Mouse (Mus musculus) mature B cell (primary cell): ENCODE data around the gene Ccr9.
"Not testable (repeated sequence)": the region's sequence is repeated elsewhere in the genome, so short reads cannot be mapped to it uniquely, and the experiment has no call there.

Experiments used
- in situ Hi-C: fragments of 300-500 bp; cut with MboI; formaldehyde crosslinking; loops from 2 replicates; pipeline ENCODE4 v1.14.3; 2019

Ccr9 gene

GRCm38 (mm10) chr9:123678327-123679105 is at the start of gene Ccr9, which contains the start of gene Slc6a20a:
Ccr9 (plus strand) TSS chr9:123678439.
Slc6a20a (minus strand) TSS chr9:123678885.
- in situ Hi-C loops, result no loop called here

GRCm38 (mm10) chr9:123631666-123632065 is 46.6 kb upstream of the Ccr9 start:
- in situ Hi-C loops, result no loop called here

- in situ Hi-C loops, result no loop called here
These were observed 46.0 kb upstream of the Ccr9 start, which contains the start of gene Slc6a20b for GRCm38 (mm10) chr9:123632281-123632680. Slc6a20b (minus strand) TSS chr9:123632565.

GRCm38 (mm10) chr9:123632993-123633392 is 45.2 kb upstream of the Ccr9 start:
- in situ Hi-C loops, result no loop called here

GRCm38 (mm10) chr9:123636771-123637170 is 41.5 kb upstream of the Ccr9 start:
- in situ Hi-C loops, result no loop called here

GRCm38 (mm10) chr9:123638231-123638630 is 40.0 kb upstream of the Ccr9 start:
- in situ Hi-C loops, result no loop called here

- in situ Hi-C loops, result no loop called here
These were observed 39.6 kb upstream of the Ccr9 start for GRCm38 (mm10) chr9:123638668-123639089.

GRCm38 (mm10) chr9:123640106-123640505 is 38.1 kb upstream of the Ccr9 start:
- in situ Hi-C loops, result no loop called here

GRCm38 (mm10) chr9:123649785-123650511 is 28.3 kb upstream of the Ccr9 start:
- in situ Hi-C loops, result no loop called here

- in situ Hi-C loops, result no loop called here
These were observed 26.9 kb upstream of the Ccr9 start for GRCm38 (mm10) chr9:123651369-123651768.

GRCm38 (mm10) chr9:123657457-123657856 is 20.8 kb upstream of the Ccr9 start:
- in situ Hi-C loops, result no loop called here

- in situ Hi-C loops, result no loop called here
These were observed 19.3 kb upstream of the Ccr9 start for GRCm38 (mm10) chr9:123658981-123659380.

- in situ Hi-C loops, result not testable (repeated sequence)
These were observed 18.1 kb upstream of the Ccr9 start for GRCm38 (mm10) chr9:123659986-123660676.

- in situ Hi-C loops, result no loop called here
These were observed 12.6 kb upstream of the Ccr9 start for GRCm38 (mm10) chr9:123665645-123666044.

GRCm38 (mm10) chr9:123679198-123679597 is 959 bp downstream of the Ccr9 start:
- in situ Hi-C loops, result no loop called here

GRCm38 (mm10) chr9:123683704-123684103 is 5.5 kb downstream of the Ccr9 start:
- in situ Hi-C loops, result no loop called here

- in situ Hi-C loops, result no loop called here
These were observed 8.0 kb downstream of the Ccr9 start for GRCm38 (mm10) chr9:123686206-123686605.

GRCm38 (mm10) chr9:123688227-123688626 is 10.0 kb downstream of the Ccr9 start:
- in situ Hi-C loops, result no loop called here

- in situ Hi-C loops, result no loop called here
These were observed 17.5 kb downstream of the Ccr9 start for GRCm38 (mm10) chr9:123695634-123696302.

GRCm38 (mm10) chr9:123701822-123702221 is 23.6 kb downstream of the Ccr9 start:
- in situ Hi-C loops, result no loop called here

- in situ Hi-C loops, result no loop called here
These were observed 31.0 kb downstream of the Ccr9 start for GRCm38 (mm10) chr9:123709226-123709625.

GRCm38 (mm10) chr9:123713111-123713510 is 34.9 kb downstream of the Ccr9 start:
- in situ Hi-C loops, result no loop called here
